Mouse (Mus musculus) urinary bladder, postnatal 4 days (tissue): ENCODE data around the gene Pts.

Experiments used
- DNase-seq, 2 experiments: peaks; one replicate each; pipeline ENCODE4 v3.0.0; 2021 to 2022; ENCODE audit warnings: low spot score in 2 of 2

Pts gene

GRCm38 (mm10) chr9:50528293-50528892 is at the start of gene Pts:
TSS of gene Pts (minus strand) at chr9:50528724.
- peak; percentile 96 to 99 for DNase-seq

DNA sequence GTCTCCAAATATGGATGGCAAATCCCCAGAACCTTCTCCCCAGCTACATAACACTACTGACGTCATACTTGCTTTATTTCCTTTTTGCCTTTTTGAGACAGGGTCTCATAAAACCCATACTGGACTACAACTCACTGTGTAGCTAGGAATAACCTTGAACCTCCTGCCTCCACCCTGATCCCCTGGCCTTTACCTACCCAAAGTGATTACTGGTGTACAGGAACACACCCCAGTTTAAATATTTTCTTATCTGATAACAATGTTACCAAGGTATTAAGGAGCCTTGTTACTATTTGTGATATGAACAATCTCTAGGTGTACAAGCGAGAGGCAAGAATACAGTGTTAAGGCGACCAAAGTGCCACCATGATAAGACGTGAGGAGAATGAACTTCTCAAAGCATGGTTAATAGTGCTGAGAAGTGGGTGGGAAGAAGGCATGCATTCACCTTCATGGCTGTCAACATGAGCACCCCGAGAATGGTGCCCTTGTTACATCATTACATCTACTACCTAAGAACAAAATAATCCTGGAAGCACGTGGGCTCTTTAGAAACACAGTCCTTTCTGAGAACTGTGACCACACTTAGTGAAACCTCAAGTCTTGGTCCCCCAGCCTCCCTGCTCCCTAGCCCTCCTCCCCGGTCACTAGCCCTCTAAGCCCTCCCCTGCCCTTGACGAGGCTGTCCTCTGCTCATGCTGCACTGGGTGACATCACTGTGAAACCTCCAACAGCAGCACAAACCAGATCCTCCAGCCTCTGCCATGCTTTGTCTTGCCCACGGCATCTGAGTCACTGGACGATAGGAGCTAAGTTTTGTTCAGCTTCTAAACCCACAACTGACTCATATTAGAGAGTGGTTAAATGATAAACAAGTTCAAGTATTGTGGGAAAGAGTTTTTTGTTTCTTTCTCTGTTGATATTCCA is 41.3 kb upstream of the Pts start:
- DNase-seq, result no peak

DNA sequence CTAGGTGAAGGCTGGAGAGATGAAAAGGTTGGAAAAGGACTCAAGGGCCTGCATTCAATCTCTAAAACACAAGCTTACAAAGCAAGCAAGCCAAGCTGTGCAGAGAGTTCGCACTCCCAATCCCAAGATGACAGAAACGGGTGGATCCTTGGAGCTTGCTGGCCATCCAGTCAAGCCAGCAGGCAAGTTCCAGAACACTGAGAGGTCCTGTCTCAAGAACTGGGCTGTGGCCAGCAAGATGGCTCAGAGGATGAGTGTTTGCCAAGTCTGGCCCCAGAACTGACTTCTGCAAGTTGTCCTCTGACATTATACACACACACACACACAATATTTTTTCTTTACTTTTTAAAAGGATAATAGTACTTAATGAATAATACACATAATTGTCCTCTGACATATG is 39.4 kb upstream of the Pts start:
- no peak for DNase-seq

DNA sequence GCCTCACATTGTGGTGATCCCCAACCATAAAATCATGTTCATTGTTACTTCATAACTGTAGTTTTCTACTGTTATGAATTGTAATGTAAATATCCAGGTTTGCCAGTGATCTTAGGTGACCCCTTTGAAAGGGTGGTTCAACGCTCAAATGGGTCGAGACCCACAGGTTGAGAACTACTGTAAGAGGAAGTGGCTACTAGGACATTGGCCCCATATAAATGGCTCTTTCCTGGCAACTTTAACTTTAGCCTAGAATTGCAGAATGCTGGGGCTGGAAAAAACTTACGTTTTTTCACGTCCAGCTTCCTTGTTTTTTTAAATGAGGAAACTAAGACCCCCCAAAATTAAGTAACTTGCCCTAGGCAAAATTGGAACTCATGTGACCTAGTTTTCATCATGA is 38.8 kb upstream of the Pts start:
- no peak for DNase-seq

DNA sequence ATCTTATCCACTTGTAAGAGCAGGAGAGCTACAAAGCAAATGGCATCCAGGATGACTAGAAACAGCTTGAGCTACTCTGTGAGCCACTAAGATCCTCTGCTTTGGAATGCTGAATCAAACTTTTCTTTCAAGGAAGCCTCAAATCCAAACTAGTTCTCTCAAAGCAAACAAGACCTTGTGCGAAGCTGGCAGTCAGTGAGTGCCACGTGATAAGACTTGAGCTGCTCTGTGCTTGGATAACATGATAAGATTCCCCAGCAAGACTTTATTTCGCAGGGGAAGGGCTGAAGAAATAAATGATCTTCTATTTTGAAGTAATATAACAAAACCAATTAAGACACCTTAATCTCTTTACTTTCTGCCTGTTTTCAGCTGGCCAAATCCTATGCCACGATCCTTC is 37.4 kb upstream of the Pts start:
- no peak for DNase-seq

DNA sequence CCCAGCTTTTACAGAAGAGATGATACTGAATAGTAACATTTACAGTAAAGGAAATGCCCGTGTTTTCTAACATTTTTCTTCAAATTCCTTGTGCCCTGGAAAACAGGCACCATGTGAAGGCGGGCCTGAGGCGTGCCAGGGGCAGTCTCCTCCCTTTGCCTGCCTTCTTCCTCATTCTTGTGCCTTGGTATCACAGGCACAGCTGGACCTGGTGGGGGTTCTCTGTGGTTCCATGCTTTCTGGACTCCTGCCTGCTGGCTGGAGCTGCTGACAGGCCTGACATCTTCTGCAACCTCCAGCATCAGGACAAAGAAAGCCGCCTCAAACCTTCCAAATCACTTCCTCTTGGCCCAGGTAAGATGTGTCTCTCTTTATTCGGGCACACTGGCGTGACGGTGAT is 36.6 kb upstream of the Pts start:
- no peak for DNase-seq

GRCm38 (mm10) chr9:50561918-50562360 is 33.4 kb upstream of the Pts start:
- DNase-seq, result no peak

GRCm38 (mm10) chr9:50561145-50561917 is 32.8 kb upstream of the Pts start, which contains the start of gene Tex12:
TSS of gene Tex12 (minus strand) at chr9:50561325.
- DNase-seq, result no peak

GRCm38 (mm10) chr9:50555094-50555446 is 26.5 kb upstream of the Pts start, which contains the start of gene Bco2:
TSS of gene Bco2 (minus strand) at chr9:50555181.
- DNase-seq, result no peak

DNA sequence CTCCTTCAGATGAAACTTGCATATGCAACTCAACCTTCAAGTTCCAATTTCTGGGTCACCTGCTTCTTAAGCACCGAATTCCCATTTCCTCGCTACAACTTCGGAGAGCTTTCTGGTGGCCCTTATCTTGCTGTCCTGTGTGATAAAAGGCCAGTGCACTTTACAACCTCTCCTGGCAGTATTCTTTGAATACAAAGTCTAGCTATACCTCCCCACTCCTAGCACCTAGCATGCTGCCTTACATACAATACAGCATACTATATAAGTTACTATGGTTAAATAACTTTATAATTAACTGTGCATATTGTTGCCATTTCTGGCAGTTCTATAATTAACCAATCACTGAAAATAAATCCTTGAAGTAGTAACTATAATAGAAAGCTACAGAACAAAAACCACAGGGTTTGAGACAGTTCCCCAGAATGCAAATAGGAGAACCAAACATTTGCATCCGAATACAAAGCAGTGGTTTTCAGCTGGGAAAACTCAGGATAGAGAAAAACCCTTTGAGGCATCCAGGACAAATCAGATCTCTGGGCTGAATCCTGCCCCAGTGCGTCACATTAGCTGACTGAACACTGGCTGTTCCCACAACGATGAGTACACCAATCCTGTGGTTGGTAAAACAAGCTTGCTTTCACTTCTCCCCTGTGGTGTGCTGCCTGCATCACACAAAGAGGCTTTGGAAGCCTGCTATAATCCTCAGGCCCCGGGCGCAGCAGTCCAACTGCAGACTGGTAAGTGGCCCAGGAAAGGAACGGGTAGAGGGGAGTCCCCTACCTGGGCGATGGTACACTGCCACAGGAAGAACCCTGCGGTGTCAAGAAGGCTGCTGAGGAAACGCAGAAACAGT is 25.9 kb upstream of the Pts start, which contains the start of gene Il18:
Il18 (plus strand) TSS at position 587 of the 853 bp plus-strand sequence.
- no peak for DNase-seq

- DNase-seq, result no peak
Observed at GRCm38 (mm10) chr9:50553547-50553946, 25.0 kb upstream of the Pts start.

DNA sequence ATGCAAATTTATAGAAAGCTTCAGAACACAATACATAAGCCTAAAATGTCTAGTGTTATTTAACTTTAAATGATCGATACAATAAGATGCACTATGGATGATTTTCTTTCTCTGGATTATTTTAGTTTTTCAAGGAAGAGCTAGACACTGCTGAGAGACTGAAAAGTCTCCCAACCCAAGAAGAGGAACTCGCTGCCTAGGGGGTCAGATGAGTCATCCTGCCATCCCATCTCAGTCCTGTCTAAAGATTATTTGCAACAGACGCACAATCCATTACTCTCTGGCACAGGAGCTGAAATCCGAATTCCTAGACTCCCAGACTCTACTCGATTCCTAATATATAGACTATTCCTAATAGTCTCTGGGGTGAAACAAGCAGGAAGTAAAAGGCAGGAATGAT is 23.7 kb upstream of the Pts start:
- no peak for DNase-seq

DNA sequence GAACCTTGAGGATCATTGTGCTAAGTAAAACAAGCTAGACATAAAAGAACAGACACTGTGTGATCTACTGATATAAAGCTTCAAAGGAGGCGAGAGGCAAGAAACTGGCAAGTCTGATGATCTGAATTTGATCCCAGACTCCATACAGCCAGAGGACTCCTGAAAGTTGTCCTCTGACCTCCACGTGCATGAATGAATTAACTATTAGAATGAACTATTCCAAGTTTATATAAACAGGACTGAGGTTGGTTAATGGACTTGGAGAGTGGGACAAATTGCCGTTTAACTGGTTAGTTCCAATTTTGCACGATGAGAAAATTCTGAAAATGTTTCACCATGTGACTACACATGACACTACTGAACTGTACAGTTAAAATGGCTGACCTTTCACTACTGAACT is 20.4 kb upstream of the Pts start:
- no peak for DNase-seq

GRCm38 (mm10) chr9:50547859-50548478 is 19.4 kb upstream of the Pts start:
- DNase-seq, result no peak

- no peak for DNase-seq
Observed at GRCm38 (mm10) chr9:50542401-50542800, 13.9 kb upstream of the Pts start.

- no peak for DNase-seq
Observed at GRCm38 (mm10) chr9:50540170-50540569, 11.6 kb upstream of the Pts start.

- DNase-seq, result no peak
Observed at GRCm38 (mm10) chr9:50537295-50537694, 8.8 kb upstream of the Pts start.

GRCm38 (mm10) chr9:50536603-50537135 is 8.1 kb upstream of the Pts start:
- DNase-seq, result no peak

DNA sequence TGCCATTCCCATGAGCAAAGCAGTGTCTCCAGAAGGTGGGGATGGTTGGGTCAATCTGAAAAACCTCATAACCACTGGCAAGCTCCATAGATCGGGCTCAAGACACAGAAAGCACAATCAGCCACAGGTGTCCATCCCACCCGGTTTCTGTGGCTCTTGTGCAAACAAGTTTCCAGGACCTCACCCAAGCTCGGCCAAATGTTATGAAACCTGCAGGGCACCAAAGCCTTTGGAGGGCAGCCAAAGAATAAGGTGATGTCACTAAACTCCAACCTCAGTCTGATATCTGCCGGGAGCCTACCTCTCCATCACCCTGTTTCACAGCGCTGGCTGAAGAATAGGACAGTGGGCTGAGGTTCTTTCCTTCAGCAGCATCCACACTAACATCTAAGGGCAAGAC is 7.4 kb upstream of the Pts start:
- no peak for DNase-seq

DNA sequence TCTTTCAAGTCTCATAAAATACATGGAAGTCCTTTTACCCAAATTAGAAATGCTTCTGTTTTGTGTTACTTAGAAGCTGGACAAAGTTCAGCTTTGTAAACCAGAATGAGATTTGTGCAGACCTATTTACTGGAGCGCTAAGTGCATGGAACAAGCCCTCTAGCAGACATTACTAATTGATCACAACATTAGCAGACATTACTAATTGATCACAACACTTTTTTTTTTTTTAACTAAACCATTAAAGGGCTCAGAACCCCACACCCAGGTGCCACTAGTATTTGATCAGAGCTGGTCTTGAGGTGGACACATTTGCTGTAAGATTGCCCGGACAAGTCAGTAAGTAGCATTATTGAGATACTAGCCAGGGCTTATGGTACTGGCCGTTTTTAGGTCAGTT is 5.3 kb upstream of the Pts start:
- DNase-seq, result no peak

GRCm38 (mm10) chr9:50533328-50533727 is 4.8 kb upstream of the Pts start:
- DNase-seq, result no peak
